10 mouse cellular contexts compared by ENCODE assay signal in the genomic region with DNA sequence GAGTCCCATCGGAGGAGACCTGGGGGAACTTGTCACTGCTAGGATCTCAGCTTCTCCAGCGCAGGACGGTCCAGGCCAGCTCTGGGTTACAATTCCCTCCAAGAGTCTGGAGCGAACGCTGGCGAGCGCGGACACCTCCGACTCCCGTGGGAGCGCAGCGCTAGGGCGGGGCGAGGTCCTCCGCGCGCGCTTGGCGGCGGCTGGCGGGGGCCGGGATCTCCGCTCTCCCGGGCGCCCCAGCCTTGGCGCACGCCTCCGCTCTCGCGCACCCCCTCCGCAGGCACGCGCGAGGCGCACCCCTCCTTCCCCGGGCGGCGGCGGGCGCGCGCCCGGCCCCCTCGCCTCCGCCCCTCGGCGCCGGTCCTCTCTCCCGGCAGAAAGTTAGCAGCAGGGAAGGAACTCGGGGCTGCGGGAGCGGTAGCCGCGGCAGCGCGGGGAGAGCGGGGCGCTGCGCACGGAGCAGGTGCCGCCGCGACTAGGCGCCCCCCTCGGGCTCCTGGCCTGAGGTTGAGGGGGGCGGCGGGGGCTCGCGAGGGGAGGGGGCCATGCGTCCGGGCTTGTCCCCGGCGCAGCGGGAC. TPM values are rescaled to one million over a fixed set of nuclear protein-coding genes. Genes with fewer than 3 reads are reported as not detected.
DNase-seq lines count a peak whose midpoint lies in the region; ATAC-seq lines count a peak whose summit lies in the region.
"Had no signal": no experiment of that assay in that cellular context is flagged by ENCODE, and none has a peak within 500 bp of the region (broad histone marks: within the 10 kb centered on the region; RNA-seq: fewer than 3 reads in every experiment).

A gene (plus strand): TSS at position 409 of the 578 bp plus-strand sequence.

- H3K27ac ChIP-seq in neural tube, embryonic 11.5 days (ENCODE audit: low read depth, low read length), result no peak within 1 kb of the TSS

- ATAC-seq in neural tube, embryonic 11.5 days (ENCODE audit: insufficient read depth, low FRiP score, low TSS enrichment), result no peak

- peak within 1 kb of the TSS; percentile 64 for H3K4me3 ChIP-seq in neural tube, embryonic 11.5 days (ENCODE audit: low read depth, low read length)

- intact Hi-C loops in left cerebral cortex, postnatal 10 days (cut with DNase I), result loop anchor here (10.0 kb wide), 3 partner anchors 458 to 1202 kb away; no protein-coding TSS in a partner anchor

- peaks cover 51% of the 10 kb centered on the region for H3K27me3 ChIP-seq in neural tube, embryonic 11.5 days (ENCODE audit: control insufficient read depth, insufficient read depth, low read length)

- peaks cover 5% of the 10 kb centered on the region for H3K4me1 ChIP-seq in neural tube, embryonic 11.5 days (ENCODE audit: control insufficient read depth, insufficient read depth, low read length)

- no peaks in the 10 kb centered on the region for H3K36me3 ChIP-seq in neural tube, embryonic 11.5 days (ENCODE audit: control insufficient read depth, insufficient read depth, low read length)

- DNase-seq in gastrocnemius, postnatal 10 days, result peak; percentile 18
- no peak for DNase-seq in gastrocnemius, adult 8-10 months (ENCODE audit: low spot score in 2 of 2)
- DNase-seq in ZHBTc4 (ENCODE audit: low read depth, low spot score), result peak; percentile 56
- peak in 1 of 2 experiments; percentile 46 for DNase-seq in frontal cortex, adult 2 months (ENCODE audit: extremely low spot score in 1 of 2, low spot score in 1 of 2)
- peak in 1 of 2 experiments; percentile 55 for DNase-seq in left cerebral cortex, postnatal 10 days (ENCODE audit: extremely low spot score in 1 of 2, low spot score in 2 of 2)
- DNase-seq in neural tube, embryonic 11.5 days (ENCODE audit: low spot score), result peak; percentile 41
- no peak for DNase-seq in spleen, adult 12 weeks (ENCODE audit: low spot score)
- DNase-seq in cerebellum, adult 18-20 months, result no peak

- peak within 1 kb of the TSS; percentile 99 for H3K4me2 ChIP-seq in neural tube, embryonic 11.5 days (ENCODE audit: low read depth)

- no peaks in the 10 kb centered on the region for H3K9me3 ChIP-seq in neural tube, embryonic 11.5 days (ENCODE audit: control insufficient read depth, low read length)

- WGBS in neural tube, embryonic 11.5 days, result under 1% methylated on average over 33 of the region's 74 CpGs

- peak within 1 kb of the TSS; percentile 39 for H3K9ac ChIP-seq in neural tube, embryonic 11.5 days (ENCODE audit: low read length)

RNA-seq across cellular contexts. Expression of the gene that starts here (rescaled TPM):
- total RNA-seq in gastrocnemius, postnatal 10 days (2021), result under 1 TPM; 0.07 to 0.25 TPM
- total RNA-seq in gastrocnemius, adult 8-10 months (2022), result not detected
- polyA plus RNA-seq in frontal cortex, adult 2 months (2012; rRNA removed), result 18.9 and 20.8 TPM in 2 replicates
- 10 to 100 TPM; 53.5 to 65.8 TPM for total RNA-seq in left cerebral cortex, postnatal 10 days (2021)
- polyA plus RNA-seq in neural tube, embryonic 11.5 days (2014; fragmentation: Nextera tagmentation; extraction: Ambion mirVana), result 0.36 and 0.47 TPM in 2 replicates
- total RNA-seq: CH12.LX had no signal
- polyA plus RNA-seq: spleen, adult 2 months had no signal

Comparison
In these comparisons a context has a peak if more than half of its experiments do, and no peak if none do; other contexts are left out.
1. RNA of the gene that starts here (total RNA-seq): 53.5 to 65.8 TPM in left cerebral cortex, postnatal 10 days; 0.07 to 0.25 TPM in gastrocnemius, postnatal 10 days and not detected in gastrocnemius, adult 8-10 months; every median in the first group is over 10 times any median in the second.
2. RNA of the gene that starts here (polyA plus RNA-seq): 18.9 to 20.8 TPM in frontal cortex, adult 2 months; 0.36 to 0.47 TPM in neural tube, embryonic 11.5 days; every median in the first group is over 10 times any median in the second.
3. Peak in DNase-seq in gastrocnemius, postnatal 10 days; RNA of the gene not detected or under 1 TPM.
4. Peak in DNase-seq, H3K4me3 ChIP-seq, H3K9ac ChIP-seq and H3K4me2 ChIP-seq in neural tube, embryonic 11.5 days; RNA of the gene not detected or under 1 TPM.